Mouse (Mus musculus) liver, adult 2 months (tissue): ENCODE measurements at regions not wholly inside any gene's neighbourhood (a gene's known extent, or its start where the extent isn't known, plus 50 kb on each side); places are given as distances from the start of the nearest gene placed in this dataset.

Experiments used
- CTCF ChIP-seq: fragments of 200-500 bp; IDR thresholded peaks from 2 replicates; pipeline ENCODE4 v1.5.1; 2011; ENCODE audit warnings: low read depth, low read length, control low read depth
- POLR2A ChIP-seq: fragments of 200-500 bp; IDR thresholded peaks from 2 replicates; pipeline ENCODE4 v1.6.1; 2011; ENCODE audit warnings: low read length, control low read depth; ENCODE audit not compliant: insufficient read depth; ENCODE audit errors: extremely low read depth

DNA sequence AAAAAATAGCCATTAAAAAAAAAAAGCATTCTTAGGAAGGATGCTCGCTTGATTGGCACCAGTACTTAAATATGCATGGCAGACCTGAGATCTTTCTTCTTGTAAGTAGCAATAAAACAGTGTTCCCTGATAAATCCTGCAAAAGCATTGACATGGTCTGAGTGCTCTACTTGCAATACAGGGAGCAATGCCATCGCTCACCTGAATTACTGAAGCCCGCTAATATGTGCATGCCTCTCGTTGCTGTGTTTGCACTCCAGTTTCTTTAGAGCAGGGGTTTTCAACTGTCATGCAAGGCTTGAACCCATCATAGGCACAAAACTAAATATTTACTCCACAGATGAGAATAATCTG lies 66.7 kb upstream of the Vav3 start:
- no peak for TF ChIP-seq CTCF
- no peak for TF ChIP-seq POLR2A
